Mouse (Mus musculus): Measurements from ENCODE around the gene Efcab7. TPM values are rescaled to one million over a fixed set of nuclear protein-coding genes. Genes with fewer than 3 reads are reported as not detected.

Efcab7 gene
- total and polyA plus RNA-seq, 2 experiments from 2014 or later: 9.2 to 9.8 TPM

DNA sequence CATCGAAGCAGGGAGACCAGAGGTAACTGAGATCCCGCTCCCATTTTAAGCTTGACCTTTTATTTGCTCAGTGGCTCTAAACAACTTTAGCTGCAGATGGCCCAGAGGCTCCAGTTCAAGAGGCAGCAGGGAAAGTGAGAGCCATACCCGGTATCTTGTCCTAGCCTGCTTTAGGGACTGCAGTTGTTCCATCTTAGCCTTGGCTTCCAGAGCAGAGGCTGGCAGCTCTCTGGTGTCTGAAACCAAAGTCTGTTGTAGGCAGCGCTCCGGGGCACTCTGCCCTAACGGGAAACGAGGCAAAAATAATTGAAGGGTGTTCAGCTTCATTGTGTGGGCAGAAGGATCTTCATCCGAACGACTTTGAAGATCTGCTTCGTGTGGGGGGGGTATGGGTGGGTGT, 126.4 kb downstream of the Efcab7 start:
- WGBS: 69% methylated on average over 10 of the region's 10 CpGs
- no peaks in the 10 kb centered on the region for H3K9me3 ChIP-seq (ENCODE audit: low read length)

DNA sequence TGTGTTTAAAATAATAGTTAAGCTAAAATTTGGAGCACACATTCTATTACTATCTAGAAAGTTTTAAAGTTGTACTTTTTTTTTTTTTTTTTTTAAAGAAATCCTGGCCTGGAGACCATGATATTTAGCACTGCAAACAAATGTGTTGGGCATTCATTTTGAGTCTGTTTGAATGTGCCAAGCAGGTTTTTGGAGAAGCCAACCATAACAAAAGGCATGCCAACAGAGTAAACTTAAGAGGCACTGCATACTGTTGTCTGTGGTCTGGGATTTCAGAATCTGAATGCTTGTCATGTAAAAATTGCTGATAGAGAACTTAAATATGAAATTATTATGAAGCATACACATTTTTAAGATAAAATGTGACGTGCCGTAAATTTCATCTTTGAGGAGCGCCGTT, 128.2 kb downstream of the Efcab7 start:
- no peaks in the 10 kb centered on the region for H3K9me3 ChIP-seq (ENCODE audit: low read length)
- H3K36me3 ChIP-seq (ENCODE audit: insufficient read depth, low read length): no peaks in the 10 kb centered on the region; the same call in 1 of the 2 replicates
- no peak for TF ChIP-seq CTCF (IDR thresholded peaks at IDR 0.05; ENCODE audit: low read depth)
- no peak overlapping the region for H3K9ac ChIP-seq (replicated peaks; ENCODE audit: low read length)
- H3K4me1 ChIP-seq (ENCODE audit: insufficient read depth, low read length): 0 out of 2 replicates have a peak, but pooled peaks cover 3% of the 10 kb centered on the region
- no peak for ATAC-seq
- H3K4me2 ChIP-seq (ENCODE audit: low read depth, low read length): no peak overlapping the region
- DNase-seq (ENCODE audit: low spot score): no peak
- WGBS: 93% methylated on average over 4 of the region's 4 CpGs
- H3K4me3 ChIP-seq (ENCODE audit: low read length): no peak overlapping the region
- H3K27ac ChIP-seq: no peak overlapping the region
- H3K27me3 ChIP-seq (ENCODE audit: insufficient read depth, low read length): no peaks in the 10 kb centered on the region

More for the DNA sequence above, 126.4 kb downstream of the Efcab7 start:
- Histone ChIP-seq H3K4me3 (ENCODE audit: low read length) (no peak overlapping the region), H3K27me3 (ENCODE audit: insufficient read depth, low read length) (no peaks in the 10 kb centered on the region), H3K4me2 (ENCODE audit: low read depth, low read length) (no peak overlapping the region), H3K27ac (no peak overlapping the region), H3K36me3 (ENCODE audit: insufficient read depth, low read length) (no peaks in the 10 kb centered on the region), H3K9ac (replicated peaks; ENCODE audit: low read length) (no peak overlapping the region), H3K4me1 (ENCODE audit: insufficient read depth, low read length) (0 out of 2 replicates have a peak, but pooled peaks cover 3% of the 10 kb centered on the region)
- TF ChIP-seq CTCF (IDR thresholded peaks at IDR 0.05; ENCODE audit: low read depth): no peak
- DNase-seq (ENCODE audit: low spot score): no peak
- no peak for ATAC-seq

DNA sequence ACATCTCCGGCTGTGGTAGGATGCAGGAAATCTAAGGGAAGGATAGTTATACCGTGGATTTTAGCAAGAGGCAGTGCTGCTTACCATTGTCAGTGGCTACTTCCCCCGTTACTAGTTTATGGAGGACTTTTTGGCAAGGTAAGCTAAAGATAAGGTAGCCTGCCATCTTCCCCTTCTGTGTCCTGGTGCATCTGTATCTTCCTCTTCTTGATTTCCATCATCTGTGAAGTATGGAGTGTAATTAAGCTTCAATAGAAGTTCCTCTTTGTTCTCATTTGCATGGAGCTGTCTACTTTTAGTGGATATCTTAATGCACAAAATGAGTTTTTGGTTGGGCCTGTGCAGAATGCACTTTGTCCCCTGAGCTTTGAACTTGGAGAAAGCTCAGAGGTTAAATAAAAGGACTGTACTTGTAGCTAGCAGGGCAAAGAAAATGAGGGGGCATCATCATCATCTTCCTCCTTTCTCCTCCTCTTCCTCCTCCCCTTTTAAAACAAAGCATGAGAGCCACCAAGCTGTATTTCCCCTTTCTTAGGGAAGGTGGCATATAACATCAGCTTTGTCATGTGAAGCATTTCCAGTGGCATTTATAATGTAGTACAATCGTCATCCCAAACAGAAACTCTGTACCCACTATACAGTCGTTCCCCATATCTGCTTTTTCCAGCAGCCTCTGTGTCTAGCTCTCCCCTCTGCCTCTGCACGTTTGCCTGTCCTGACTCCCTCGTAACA, 129.3 kb downstream of the Efcab7 start:
- 0 out of 2 replicates have a peak, but pooled peaks cover 3% of the 10 kb centered on the region for H3K4me1 ChIP-seq (ENCODE audit: insufficient read depth, low read length)
- no peak overlapping the region for H3K9ac ChIP-seq (replicated peaks; ENCODE audit: low read length)
- H3K9me3 ChIP-seq (ENCODE audit: low read length): no peaks in the 10 kb centered on the region
- H3K4me3 ChIP-seq (ENCODE audit: low read length): no peak overlapping the region
- no peak overlapping the region for H3K4me2 ChIP-seq (ENCODE audit: low read depth, low read length)
- H3K27me3 ChIP-seq (ENCODE audit: insufficient read depth, low read length): no peaks in the 10 kb centered on the region
- no peak for TF ChIP-seq CTCF (IDR thresholded peaks at IDR 0.05; ENCODE audit: low read depth)
- peaks cover under 1% of the 10 kb centered on the region; the same call in 1 of the 2 replicates for H3K36me3 ChIP-seq (ENCODE audit: insufficient read depth, low read length)
- WGBS: 76% methylated on average over 7 of the region's 7 CpGs
- ATAC-seq: no peak
- DNase-seq (ENCODE audit: low spot score): no peak
- no peak overlapping the region for H3K27ac ChIP-seq

DNA sequence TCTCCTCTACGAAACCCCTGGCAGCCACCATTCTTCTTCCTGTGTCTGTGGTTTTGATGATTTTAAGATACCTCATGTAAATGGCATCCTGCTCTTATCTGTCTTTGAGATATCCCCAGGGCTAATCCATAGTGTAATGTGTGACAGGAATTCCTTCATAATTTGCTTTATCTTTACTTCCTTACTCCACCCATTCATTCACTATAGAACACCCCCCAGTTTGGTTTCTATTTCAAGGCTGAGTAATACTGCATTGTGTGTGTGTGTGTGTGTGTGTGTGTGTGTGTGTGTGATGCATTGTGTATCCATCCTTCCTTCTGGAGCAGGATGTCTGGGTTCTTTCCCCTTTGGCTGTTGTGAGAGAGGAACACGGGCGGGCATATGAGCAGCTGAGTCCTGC, 130.3 kb downstream of the Efcab7 start:
- 79% methylated on average over 3 of the region's 3 CpGs for WGBS
- ATAC-seq (no peak), DNase-seq (ENCODE audit: low spot score) (no peak)
- Histone ChIP-seq H3K4me2 (ENCODE audit: low read depth, low read length) (no peak overlapping the region), H3K4me3 (ENCODE audit: low read length) (no peak overlapping the region), H3K36me3 (ENCODE audit: insufficient read depth, low read length) (peaks cover 11% of the 10 kb centered on the region; the same call in 1 of the 2 replicates), H3K9me3 (ENCODE audit: low read length) (no peaks in the 10 kb centered on the region), H3K27ac (no peak overlapping the region), H3K4me1 (ENCODE audit: insufficient read depth, low read length) (0 out of 2 replicates have a peak, but pooled peaks cover 3% of the 10 kb centered on the region), H3K9ac (replicated peaks; ENCODE audit: low read length) (no peak overlapping the region), H3K27me3 (ENCODE audit: insufficient read depth, low read length) (no peaks in the 10 kb centered on the region)
- no peak for TF ChIP-seq CTCF (IDR thresholded peaks at IDR 0.05; ENCODE audit: low read depth)

Other genes with a start within 250 kb of the Efcab7 start
- 5.3 and 8.1 TPM in 2 replicates for gene Foxd3, start 172.9 kb upstream of the Efcab7 start, total RNA-seq (2014; rRNA removed)
- 0.92 and 1.1 TPM in 2 replicates for gene Foxd3, start 172.9 kb upstream of the Efcab7 start, polyA plus RNA-seq (2015; fragmentation: Nextera tagmentation; extraction: Ambion mirVana)
- gene Alg6, start 113.5 kb upstream of the Efcab7 start, total RNA-seq (2014; rRNA removed): 20.7 and 41.8 TPM in 2 replicates
- 14.8 and 14.9 TPM in 2 replicates for gene Alg6, start 113.5 kb upstream of the Efcab7 start, polyA plus RNA-seq (2015; fragmentation: Nextera tagmentation; extraction: Ambion mirVana)
- gene Pgm1, start 100.2 kb downstream of the Efcab7 start, total RNA-seq (2014; rRNA removed): 124 and 125 TPM in 2 replicates
- gene Pgm1, start 100.2 kb downstream of the Efcab7 start, polyA plus RNA-seq (2015; fragmentation: Nextera tagmentation; extraction: Ambion mirVana): 125 and 128 TPM in 2 replicates
- 1.8 and 2.8 TPM in 2 replicates for gene Itgb3bp, start 100.6 kb downstream of the Efcab7 start, total RNA-seq (2014; rRNA removed)
- 12.7 and 13.9 TPM in 2 replicates for gene Itgb3bp, start 100.6 kb downstream of the Efcab7 start, polyA plus RNA-seq (2015; fragmentation: Nextera tagmentation; extraction: Ambion mirVana)

Measured in hindbrain, postnatal 0 days (tissue).